Comparison of ENCODE assay signal across 21 mouse cellular contexts in genomic region chr9:27453476-27453875, GRCm38 (mm10). TPM values are rescaled to one million over a fixed set of nuclear protein-coding genes. Genes with fewer than 3 reads are reported as not detected.
A peak's percentile ranks its signal among the peaks of the same experiment; 100 is the strongest.
DNase-seq lines count a peak whose midpoint lies in the region; TF ChIP-seq lines count a peak whose summit lies in the region.
"Had no signal": no experiment of that assay in that cellular context is flagged by ENCODE, and none has a peak within 500 bp of the region (broad histone marks: within the 10 kb centered on the region; RNA-seq: fewer than 3 reads in every experiment).

No protein-coding gene starts in this region.

- no peak overlapping the region for H3K4me3 ChIP-seq in kidney, adult 2 months (ENCODE audit: insufficient read depth, low read depth, low read length)
- H3K4me3 ChIP-seq in ES-E14 (ENCODE audit: insufficient read depth in 1 of 2, low read depth in 1 of 2, low read length in 2 of 2, poor library complexity in 1 of 2, severe bottlenecking in 1 of 2), result no peak overlapping the region
- H3K4me3 ChIP-seq: embryonic facial prominence, embryonic 15.5 days; forebrain, embryonic 12.5 days; liver, embryonic 13.5 days; midbrain, embryonic 13.5 days had no signal

- in situ Hi-C loops in ES-E14 (cut with MboI; ENCODE audit: low sequenced_read_pairs in 2 of 2, unreplicated experiment in 2 of 2), result no loop called here

- H3K27ac ChIP-seq in kidney, adult 2 months (ENCODE audit: insufficient read depth, low read depth, low read length), result no peak overlapping the region
- H3K27ac ChIP-seq in ES-E14 (ENCODE audit: insufficient read depth, low read depth, low read length, poor library complexity, severe bottlenecking), result no peak overlapping the region
- H3K27ac ChIP-seq: embryonic facial prominence, embryonic 15.5 days; forebrain, embryonic 12.5 days; hindbrain, postnatal 0 days; liver, embryonic 13.5 days; midbrain, embryonic 13.5 days had no signal

- TF ChIP-seq CTCF in kidney, adult 2 months (conservative IDR thresholded peaks at IDR 0.05; ENCODE audit: insufficient read depth, insufficient read length, low read depth, low read length), result no peak

- WGBS in kidney, adult 2 months, result 70% methylated on average over 2 of the region's 2 CpGs

- no peaks in the 10 kb centered on the region for H3K36me3 ChIP-seq in kidney, adult 2 months (ENCODE audit: control insufficient read depth, insufficient read depth, low read length)
- no peaks in the 10 kb centered on the region for H3K36me3 ChIP-seq in ES-E14 (ENCODE audit: control insufficient read depth, insufficient read depth, low read length, poor library complexity, severe bottlenecking)
- H3K36me3 ChIP-seq: embryonic facial prominence, embryonic 15.5 days; forebrain, embryonic 12.5 days; liver, embryonic 13.5 days; midbrain, embryonic 13.5 days had no signal

- no peak for TF ChIP-seq POLR2A in kidney, adult 2 months (IDR thresholded peaks at IDR 0.05; ENCODE audit: low read depth, low read length)

- H3K4me1 ChIP-seq in kidney, adult 2 months (ENCODE audit: control insufficient read depth, insufficient read depth, low read length), result no peaks in the 10 kb centered on the region
- H3K4me1 ChIP-seq in ES-E14 (ENCODE audit: control insufficient read depth in 2 of 2, insufficient read depth in 2 of 2, low read length in 2 of 2, poor library complexity in 1 of 2), result no peaks in the 10 kb centered on the region
- H3K4me1 ChIP-seq: embryonic facial prominence, embryonic 15.5 days; liver, embryonic 13.5 days had no signal

- no peaks in the 10 kb centered on the region for H3K9me3 ChIP-seq in ES-E14 (ENCODE audit: control insufficient read depth, insufficient read depth, low read depth, low read length)
- H3K9me3 ChIP-seq: embryonic facial prominence, embryonic 15.5 days; forebrain, embryonic 12.5 days; liver, embryonic 13.5 days; midbrain, embryonic 13.5 days had no signal

- no peaks in the 10 kb centered on the region for H3K27me3 ChIP-seq in kidney, adult 2 months (replicated peaks; ENCODE audit: control insufficient read depth, insufficient read depth, low read length)
- H3K27me3 ChIP-seq: embryonic facial prominence, embryonic 15.5 days; forebrain, embryonic 12.5 days; liver, embryonic 13.5 days; midbrain, embryonic 13.5 days had no signal

- peak; percentile 53 for DNase-seq in embryo, embryonic 10 days (ENCODE audit: low spot score)
- no peak for DNase-seq in embryo, embryonic 9.5 days (ENCODE audit: extremely low spot score)
- DNase-seq in kidney, postnatal 4 days, result peak; percentile 19 to 22
- DNase-seq in kidney, adult 2 months, result no peak
- peak; percentile 16 for DNase-seq in ES-E14 (ENCODE audit: low read depth, low spot score)
- peak; percentile 23 for DNase-seq in embryo, embryonic 11.5 days (ENCODE audit: low read depth, low spot score)
- DNase-seq in B cell, adult 2 months, result no peak
- no peak for DNase-seq in retina, postnatal 1 day
- DNase-seq: adrenal gland, postnatal 25 days; cerebellum, postnatal 10 days; gastrocnemius, postnatal 14 days; kidney, adult 18-20 months; liver, embryonic 13.5 days; lung, postnatal 14 days; thymus, postnatal 4 days had no signal

- H3K9ac ChIP-seq in ES-E14 (ENCODE audit: insufficient read depth, low read depth, low read length, poor library complexity, severe bottlenecking), result no peak overlapping the region
- H3K9ac ChIP-seq: embryonic facial prominence, embryonic 15.5 days; forebrain, embryonic 12.5 days; liver, embryonic 13.5 days; midbrain, embryonic 13.5 days had no signal

TF ChIP-seq in ES-E14, 5 proteins besides CTCF, POLR2A, EP300 and RAD21:
- TF ChIP-seq ZNF384 (IDR thresholded peaks at IDR 0.05; ENCODE audit: low read depth, low read length) (no peak), HCFC1 (IDR thresholded peaks at IDR 0.05; ENCODE audit: borderline replicate concordance, insufficient read depth, low read length) (no peak), CHD2 (IDR thresholded peaks at IDR 0.05; ENCODE audit: low read depth, low read length) (no peak), ZC3H11A (IDR thresholded peaks at IDR 0.05; ENCODE audit: borderline replicate concordance, low read depth, low read length) (no peak), MAFK (IDR thresholded peaks at IDR 0.05; ENCODE audit: insufficient read depth, low read depth, low read length) (no peak)

RNA-seq across cellular contexts. Expression of gene Spata19, which starts 56.9 kb away (rescaled TPM):
- not detected in 2 replicates for polyA plus RNA-seq in kidney, adult 2 months (2012; rRNA removed)
- total RNA-seq in ES-E14 (2012; rRNA removed), result not detected in 2 replicates
- total RNA-seq: adrenal gland, postnatal 25 days; gastrocnemius, postnatal 14 days; heart, adult 8-10 months; heart, postnatal 14 days; hindbrain, postnatal 0 days had no signal
- polyA plus RNA-seq: embryonic facial prominence, embryonic 15.5 days; forebrain, embryonic 12.5 days; hindbrain, postnatal 0 days; liver, embryonic 13.5 days; midbrain, embryonic 13.5 days had no signal

Comparison
In these comparisons a context has a peak if more than half of its experiments do, and no peak if none do; other contexts are left out.
1. DNase-seq: peak in embryo, embryonic 10 days (single experiment), kidney, postnatal 4 days (2 of 2), ES-E14 (single experiment) and embryo, embryonic 11.5 days (single experiment); none in embryo, embryonic 9.5 days (single experiment), kidney, adult 2 months (single experiment), B cell, adult 2 months (0 of 2) and retina, postnatal 1 day (single experiment).